Mouse (Mus musculus): Measurements from ENCODE around the gene Dclk3.

The Dclk3 gene

GRCm38 (mm10) chr9:111486645-111487477, 48.0 kb downstream of the Dclk3 start:
- no peak for DNase-seq (ENCODE audit: low read depth)

GRCm38 (mm10) chr9:111490583-111490982, 51.7 kb downstream of the Dclk3 start:
- DNase-seq (ENCODE audit: low read depth), result no peak

- DNase-seq (ENCODE audit: low read depth), result no peak
These were observed 52.4 kb downstream of the Dclk3 start for GRCm38 (mm10) chr9:111491280-111491679.

- no peak for DNase-seq (ENCODE audit: low read depth)
These were observed 54.6 kb downstream of the Dclk3 start for GRCm38 (mm10) chr9:111493490-111493889.

- peak; percentile 78 for DNase-seq (ENCODE audit: low read depth)
These were observed 56.7 kb downstream of the Dclk3 start for GRCm38 (mm10) chr9:111495561-111495960.

GRCm38 (mm10) chr9:111497074-111497811, 58.4 kb downstream of the Dclk3 start:
- peak; percentile 71 for DNase-seq (ENCODE audit: low read depth)

- DNase-seq (ENCODE audit: low read depth), result no peak
These were observed 61.3 kb downstream of the Dclk3 start for GRCm38 (mm10) chr9:111500211-111500610.

GRCm38 (mm10) chr9:111506075-111506474, 67.2 kb downstream of the Dclk3 start:
- no peak for DNase-seq (ENCODE audit: low read depth)

GRCm38 (mm10) chr9:111514586-111515473, 75.9 kb downstream of the Dclk3 start:
- no peak for DNase-seq (ENCODE audit: low read depth)

GRCm38 (mm10) chr9:111515536-111515935, 76.7 kb downstream of the Dclk3 start:
- no peak for DNase-seq (ENCODE audit: low read depth)

GRCm38 (mm10) chr9:111522226-111522625, 83.3 kb downstream of the Dclk3 start:
- no peak for DNase-seq (ENCODE audit: low read depth)

GRCm38 (mm10) chr9:111523111-111523510, 84.2 kb downstream of the Dclk3 start:
- DNase-seq (ENCODE audit: low read depth), result no peak

GRCm38 (mm10) chr9:111523871-111524270, 85.0 kb downstream of the Dclk3 start:
- DNase-seq (ENCODE audit: low read depth), result no peak

- DNase-seq (ENCODE audit: low read depth), result no peak
These were observed 96.0 kb downstream of the Dclk3 start for GRCm38 (mm10) chr9:111534744-111535423.

GRCm38 (mm10) chr9:111535445-111536064, 96.7 kb downstream of the Dclk3 start:
- DNase-seq (ENCODE audit: low read depth), result no peak
